Mouse (Mus musculus): Measurements from ENCODE around the gene Cyp2s1. TPM values are rescaled to one million over a fixed set of nuclear protein-coding genes. Genes with fewer than 3 reads are reported as not detected.

Gene Cyp2s1
- polyA plus RNA-seq, 1 experiment from 2014 or later, result 13.4 TPM

- peaks cover 24% of the 10 kb centered on the region for H3K36me3 ChIP-seq (ENCODE audit: control insufficient read depth, insufficient read depth, low read length)
Measured at GRCm38 (mm10) chr7:25781321-25781936, 35.3 kb downstream of the Cyp2s1 start.

GRCm38 (mm10) chr7:25780753-25781152, 36.0 kb downstream of the Cyp2s1 start:
- Histone ChIP-seq H3K9ac (ENCODE audit: low read depth, low read length) (no peak overlapping the region; the same call in 1 of the 2 replicates), H3K27ac (ENCODE audit: low read depth, low read length) (peak overlapping the region; percentile 64; the same call in 1 of the 2 replicates), H3K27me3 (ENCODE audit: control insufficient read depth, insufficient read depth, low read length) (no peaks in the 10 kb centered on the region), H3K36me3 (ENCODE audit: control insufficient read depth, insufficient read depth, low read length) (peaks cover 29% of the 10 kb centered on the region), H3K4me1 (ENCODE audit: control insufficient read depth, insufficient read depth, low read length) (peaks cover 19% of the 10 kb centered on the region), H3K4me2 (replicated peaks; ENCODE audit: low read depth, low read length) (no peak overlapping the region), H3K4me3 (ENCODE audit: low read length) (no peak overlapping the region), H3K9me3 (ENCODE audit: control insufficient read depth, low read length) (no peaks in the 10 kb centered on the region)
- no peak for ATAC-seq (ENCODE audit: low FRiP score, low TSS enrichment)
- 61% methylated on average over 4 of the region's 4 CpGs for WGBS

More at GRCm38 (mm10) chr7:25781321-25781936, 35.3 kb downstream of the Cyp2s1 start:
- Histone ChIP-seq H3K4me2 (replicated peaks; ENCODE audit: low read depth, low read length) (peak overlapping the region; percentile 60), H3K9ac (ENCODE audit: low read depth, low read length) (peak overlapping the region; percentile 32; the same call in 1 of the 2 replicates), H3K4me3 (ENCODE audit: low read length) (peak overlapping the region; percentile 22), H3K4me1 (ENCODE audit: control insufficient read depth, insufficient read depth, low read length) (peaks cover 19% of the 10 kb centered on the region), H3K27me3 (ENCODE audit: control insufficient read depth, insufficient read depth, low read length) (no peaks in the 10 kb centered on the region), H3K9me3 (ENCODE audit: control insufficient read depth, low read length) (no peaks in the 10 kb centered on the region), H3K27ac (ENCODE audit: low read depth, low read length) (peak overlapping the region; percentile 64; the same call in 1 of the 2 replicates)
- peak; percentile 65 for ATAC-seq (ENCODE audit: low FRiP score, low TSS enrichment)
- WGBS, result 7% methylated on average over 33 of the region's 33 CpGs

GRCm38 (mm10) chr7:25780021-25780420, 36.7 kb downstream of the Cyp2s1 start:
- Histone ChIP-seq H3K27me3 (ENCODE audit: control insufficient read depth, insufficient read depth, low read length) (no peaks in the 10 kb centered on the region), H3K4me1 (ENCODE audit: control insufficient read depth, insufficient read depth, low read length) (peaks cover 19% of the 10 kb centered on the region), H3K9ac (ENCODE audit: low read depth, low read length) (no peak overlapping the region), H3K27ac (ENCODE audit: low read depth, low read length) (no peak overlapping the region), H3K9me3 (ENCODE audit: control insufficient read depth, low read length) (no peaks in the 10 kb centered on the region), H3K4me2 (replicated peaks; ENCODE audit: low read depth, low read length) (no peak overlapping the region), H3K4me3 (ENCODE audit: low read length) (no peak overlapping the region), H3K36me3 (ENCODE audit: control insufficient read depth, insufficient read depth, low read length) (peaks cover 27% of the 10 kb centered on the region)
- ATAC-seq (ENCODE audit: low FRiP score, low TSS enrichment), result no peak
- WGBS, result 91% methylated on average over 5 of the region's 5 CpGs

- Histone ChIP-seq H3K4me1 (ENCODE audit: control insufficient read depth, insufficient read depth, low read length) (0 out of 2 replicates have a peak, but pooled peaks cover 3% of the 10 kb centered on the region), H3K27ac (ENCODE audit: low read depth, low read length) (no peak overlapping the region), H3K9ac (ENCODE audit: low read depth, low read length) (no peak overlapping the region), H3K9me3 (ENCODE audit: control insufficient read depth, low read length) (no peaks in the 10 kb centered on the region), H3K27me3 (ENCODE audit: control insufficient read depth, insufficient read depth, low read length) (no peaks in the 10 kb centered on the region), H3K4me3 (ENCODE audit: low read length) (no peak overlapping the region), H3K4me2 (replicated peaks; ENCODE audit: low read depth, low read length) (no peak overlapping the region), H3K36me3 (ENCODE audit: control insufficient read depth, insufficient read depth, low read length) (peaks cover 66% of the 10 kb centered on the region)
- no peak for ATAC-seq (ENCODE audit: low FRiP score, low TSS enrichment)
- 88% methylated on average over 5 of the region's 5 CpGs for WGBS
Measured at GRCm38 (mm10) chr7:25768229-25768628, 48.5 kb downstream of the Cyp2s1 start.

- no peaks in the 10 kb centered on the region for H3K9me3 ChIP-seq (ENCODE audit: control insufficient read depth, low read length)
- no peak overlapping the region for H3K4me2 ChIP-seq (replicated peaks; ENCODE audit: low read depth, low read length)
- no peak overlapping the region for H3K27ac ChIP-seq (ENCODE audit: low read depth, low read length)
- H3K27me3 ChIP-seq (ENCODE audit: control insufficient read depth, insufficient read depth, low read length), result no peaks in the 10 kb centered on the region
- H3K4me1 ChIP-seq (ENCODE audit: control insufficient read depth, insufficient read depth, low read length), result 0 out of 2 replicates have a peak, but pooled peaks cover 3% of the 10 kb centered on the region
- H3K9ac ChIP-seq (ENCODE audit: low read depth, low read length), result no peak overlapping the region
- H3K36me3 ChIP-seq (ENCODE audit: control insufficient read depth, insufficient read depth, low read length), result peaks cover 53% of the 10 kb centered on the region
- ATAC-seq (ENCODE audit: low FRiP score, low TSS enrichment), result no peak
- 82% methylated on average over 6 of the region's 6 CpGs for WGBS
- H3K4me3 ChIP-seq (ENCODE audit: low read length), result no peak overlapping the region
Measured at GRCm38 (mm10) chr7:25766108-25766507, 50.6 kb downstream of the Cyp2s1 start.

GRCm38 (mm10) chr7:25764221-25764620, 52.5 kb downstream of the Cyp2s1 start:
- Histone ChIP-seq H3K9me3 (ENCODE audit: control insufficient read depth, low read length) (no peaks in the 10 kb centered on the region), H3K27me3 (ENCODE audit: control insufficient read depth, insufficient read depth, low read length) (no peaks in the 10 kb centered on the region), H3K27ac (ENCODE audit: low read depth, low read length) (peak overlapping the region; percentile 93), H3K4me3 (ENCODE audit: low read length) (no peak overlapping the region), H3K36me3 (ENCODE audit: control insufficient read depth, insufficient read depth, low read length) (peaks cover 42% of the 10 kb centered on the region; the same call in 1 of the 2 replicates), H3K9ac (ENCODE audit: low read depth, low read length) (no peak overlapping the region), H3K4me1 (ENCODE audit: control insufficient read depth, insufficient read depth, low read length) (0 out of 2 replicates have a peak, but pooled peaks cover 3% of the 10 kb centered on the region), H3K4me2 (replicated peaks; ENCODE audit: low read depth, low read length) (no peak overlapping the region)
- peak; percentile 55 for ATAC-seq (ENCODE audit: low FRiP score, low TSS enrichment)
- 52% methylated on average over 5 of the region's 5 CpGs for WGBS

GRCm38 (mm10) chr7:25763678-25764077, 53.0 kb downstream of the Cyp2s1 start:
- Histone ChIP-seq H3K4me1 (ENCODE audit: control insufficient read depth, insufficient read depth, low read length) (0 out of 2 replicates have a peak, but pooled peaks cover 3% of the 10 kb centered on the region), H3K27ac (ENCODE audit: low read depth, low read length) (peak overlapping the region; percentile 93), H3K36me3 (ENCODE audit: control insufficient read depth, insufficient read depth, low read length) (peaks cover 39% of the 10 kb centered on the region; the same call in 1 of the 2 replicates), H3K4me3 (ENCODE audit: low read length) (no peak overlapping the region), H3K27me3 (ENCODE audit: control insufficient read depth, insufficient read depth, low read length) (no peaks in the 10 kb centered on the region), H3K9me3 (ENCODE audit: control insufficient read depth, low read length) (no peaks in the 10 kb centered on the region), H3K9ac (ENCODE audit: low read depth, low read length) (no peak overlapping the region), H3K4me2 (replicated peaks; ENCODE audit: low read depth, low read length) (no peak overlapping the region)
- 44% methylated on average over 11 of the region's 11 CpGs for WGBS
- peak; percentile 70 for ATAC-seq (ENCODE audit: low FRiP score, low TSS enrichment)

GRCm38 (mm10) chr7:25761354-25761753, 55.4 kb downstream of the Cyp2s1 start:
- no peak for ATAC-seq (ENCODE audit: low FRiP score, low TSS enrichment)
- WGBS, result 86% methylated on average over 10 of the region's 10 CpGs
- no peak overlapping the region for H3K27ac ChIP-seq (ENCODE audit: low read depth, low read length)
- no peaks in the 10 kb centered on the region for H3K9me3 ChIP-seq (ENCODE audit: control insufficient read depth, low read length)
- H3K4me3 ChIP-seq (ENCODE audit: low read length), result no peak overlapping the region
- H3K4me2 ChIP-seq (replicated peaks; ENCODE audit: low read depth, low read length), result no peak overlapping the region
- 0 out of 2 replicates have a peak, but pooled peaks cover 3% of the 10 kb centered on the region for H3K4me1 ChIP-seq (ENCODE audit: control insufficient read depth, insufficient read depth, low read length)
- no peaks in the 10 kb centered on the region for H3K27me3 ChIP-seq (ENCODE audit: control insufficient read depth, insufficient read depth, low read length)
- peaks cover 24% of the 10 kb centered on the region; the same call in 1 of the 2 replicates for H3K36me3 ChIP-seq (ENCODE audit: control insufficient read depth, insufficient read depth, low read length)
- no peak overlapping the region for H3K9ac ChIP-seq (ENCODE audit: low read depth, low read length)

GRCm38 (mm10) chr7:25756011-25756410, 60.7 kb downstream of the Cyp2s1 start:
- no peaks in the 10 kb centered on the region for H3K27me3 ChIP-seq (ENCODE audit: control insufficient read depth, insufficient read depth, low read length)
- peak overlapping the region; percentile 87 for H3K4me2 ChIP-seq (replicated peaks; ENCODE audit: low read depth, low read length)
- peak overlapping the region; percentile 91 for H3K27ac ChIP-seq (ENCODE audit: low read depth, low read length)
- peaks cover 25% of the 10 kb centered on the region for H3K36me3 ChIP-seq (ENCODE audit: control insufficient read depth, insufficient read depth, low read length)
- peaks cover 15% of the 10 kb centered on the region for H3K4me1 ChIP-seq (ENCODE audit: control insufficient read depth, insufficient read depth, low read length)
- H3K4me3 ChIP-seq (ENCODE audit: low read length), result peak overlapping the region; percentile 97
- 0% methylated on average over 18 of the region's 18 CpGs for WGBS
- ATAC-seq (ENCODE audit: low FRiP score, low TSS enrichment), result peak; percentile 47
- no peaks in the 10 kb centered on the region for H3K9me3 ChIP-seq (ENCODE audit: control insufficient read depth, low read length)
- H3K9ac ChIP-seq (ENCODE audit: low read depth, low read length), result peak overlapping the region; percentile 55

Data from kidney, embryonic 14.5 days (tissue).